Mouse (Mus musculus): ENCODE data around the gene Npcd. TPM values are rescaled to one million over a fixed set of nuclear protein-coding genes. Genes with fewer than 3 reads are reported as not detected.

Gene Npcd
- polyA plus RNA-seq, 1 experiment = 1.7 TPM

- peak; percentile 83 to 91 for DNase-seq
- TF ChIP-seq CTCF (IDR thresholded peaks at IDR 0.05; ENCODE audit: borderline replicate concordance, insufficient read depth, low read depth, low read length) (peak; percentile 74), POLR2A (IDR thresholded peaks at IDR 0.05; ENCODE audit: borderline replicate concordance, insufficient read depth, low read length) (no peak)
- Histone ChIP-seq H3K27ac (ENCODE audit: insufficient read depth, low read length) (peak overlapping the region; percentile 78), H3K4me1 (ENCODE audit: control insufficient read depth, insufficient read depth, low read length) (peaks cover 65% of the 10 kb centered on the region), H3K4me3 (replicated peaks; ENCODE audit: insufficient read depth, low read depth, low read length) (no peak overlapping the region), H3K27me3 (ENCODE audit: control insufficient read depth, insufficient read depth, low read length) (no peaks in the 10 kb centered on the region)
- 33% methylated on average over 7 of the region's 7 CpGs for WGBS
Observed at GRCm38 (mm10) chr15:79763601-79764246, 70.3 kb downstream of the Npcd start.

GRCm38 (mm10) chr15:79763001-79763400 is 71.0 kb downstream of the Npcd start:
- Histone ChIP-seq H3K4me3 (replicated peaks; ENCODE audit: insufficient read depth, low read depth, low read length) (no peak overlapping the region), H3K4me1 (ENCODE audit: control insufficient read depth, insufficient read depth, low read length) (peaks cover 58% of the 10 kb centered on the region), H3K27ac (ENCODE audit: insufficient read depth, low read length) (peak overlapping the region; percentile 78), H3K27me3 (ENCODE audit: control insufficient read depth, insufficient read depth, low read length) (no peaks in the 10 kb centered on the region)
- no peak for DNase-seq
- 75% methylated on average over 9 of the region's 9 CpGs for WGBS
- TF ChIP-seq CTCF (IDR thresholded peaks at IDR 0.05; ENCODE audit: borderline replicate concordance, insufficient read depth, low read depth, low read length) (no peak), POLR2A (IDR thresholded peaks at IDR 0.05; ENCODE audit: borderline replicate concordance, insufficient read depth, low read length) (no peak)

GRCm38 (mm10) chr15:79760956-79761355 is 73.1 kb downstream of the Npcd start:
- WGBS = 74% methylated on average over 6 of the region's 6 CpGs
- no peak for DNase-seq
- no peak overlapping the region for H3K27ac ChIP-seq (ENCODE audit: insufficient read depth, low read length)

GRCm38 (mm10) chr15:79757118-79757517 is 76.9 kb downstream of the Npcd start:
- peaks cover 2% of the 10 kb centered on the region; the same call in 1 of the 2 replicates for H3K4me1 ChIP-seq (ENCODE audit: control insufficient read depth, insufficient read depth, low read length)
- H3K4me3 ChIP-seq (replicated peaks; ENCODE audit: insufficient read depth, low read depth, low read length) = no peak overlapping the region
- WGBS = 92% methylated on average over 3 of the region's 3 CpGs
- H3K27me3 ChIP-seq (ENCODE audit: control insufficient read depth, insufficient read depth, low read length) = no peaks in the 10 kb centered on the region
- no peak for TF ChIP-seq POLR2A (IDR thresholded peaks at IDR 0.05; ENCODE audit: borderline replicate concordance, insufficient read depth, low read length)
- DNase-seq = no peak
- H3K27ac ChIP-seq (ENCODE audit: insufficient read depth, low read length) = no peak overlapping the region

More at GRCm38 (mm10) chr15:79760956-79761355, 73.1 kb downstream of the Npcd start:
- Histone ChIP-seq H3K4me3 (replicated peaks; ENCODE audit: insufficient read depth, low read depth, low read length) (no peak overlapping the region), H3K4me1 (ENCODE audit: control insufficient read depth, insufficient read depth, low read length) (peaks cover 38% of the 10 kb centered on the region), H3K27me3 (ENCODE audit: control insufficient read depth, insufficient read depth, low read length) (no peaks in the 10 kb centered on the region)
- TF ChIP-seq POLR2A (IDR thresholded peaks at IDR 0.05; ENCODE audit: borderline replicate concordance, insufficient read depth, low read length) (no peak), CTCF (IDR thresholded peaks at IDR 0.05; ENCODE audit: borderline replicate concordance, insufficient read depth, low read depth, low read length) (no peak)

- no peaks in the 10 kb centered on the region for H3K27me3 ChIP-seq (ENCODE audit: control insufficient read depth, insufficient read depth, low read length)
- no peak for TF ChIP-seq POLR2A (IDR thresholded peaks at IDR 0.05; ENCODE audit: borderline replicate concordance, insufficient read depth, low read length)
- DNase-seq = no peak
- WGBS = 66% methylated on average over 8 of the region's 8 CpGs
- no peak overlapping the region for H3K27ac ChIP-seq (ENCODE audit: insufficient read depth, low read length)
- H3K4me1 ChIP-seq (ENCODE audit: control insufficient read depth, insufficient read depth, low read length) = 0 out of 2 replicates have a peak, but pooled peaks cover 2% of the 10 kb centered on the region
- H3K4me3 ChIP-seq (replicated peaks; ENCODE audit: insufficient read depth, low read depth, low read length) = no peak overlapping the region
Observed at GRCm38 (mm10) chr15:79755977-79756625, 77.9 kb downstream of the Npcd start.

GRCm38 (mm10) chr15:79755176-79755575 is 78.9 kb downstream of the Npcd start:
- no peak for TF ChIP-seq POLR2A (IDR thresholded peaks at IDR 0.05; ENCODE audit: borderline replicate concordance, insufficient read depth, low read length)
- no peak for TF ChIP-seq CTCF (IDR thresholded peaks at IDR 0.05; ENCODE audit: borderline replicate concordance, insufficient read depth, low read depth, low read length)
- H3K27ac ChIP-seq (ENCODE audit: insufficient read depth, low read length) = no peak overlapping the region
- no peak overlapping the region for H3K4me3 ChIP-seq (replicated peaks; ENCODE audit: insufficient read depth, low read depth, low read length)
- no peaks in the 10 kb centered on the region for H3K27me3 ChIP-seq (ENCODE audit: control insufficient read depth, insufficient read depth, low read length)
- no peak for DNase-seq
- 0 out of 2 replicates have a peak, but pooled peaks cover 2% of the 10 kb centered on the region for H3K4me1 ChIP-seq (ENCODE audit: control insufficient read depth, insufficient read depth, low read length)
- 92% methylated on average over 4 of the region's 4 CpGs for WGBS

GRCm38 (mm10) chr15:79753873-79754272 is 80.2 kb downstream of the Npcd start:
- no peak for TF ChIP-seq POLR2A (IDR thresholded peaks at IDR 0.05; ENCODE audit: borderline replicate concordance, insufficient read depth, low read length)
- no peak overlapping the region for H3K27ac ChIP-seq (ENCODE audit: insufficient read depth, low read length)
- H3K27me3 ChIP-seq (ENCODE audit: control insufficient read depth, insufficient read depth, low read length) = no peaks in the 10 kb centered on the region
- 66% methylated on average over 4 of the region's 4 CpGs for WGBS
- H3K4me3 ChIP-seq (replicated peaks; ENCODE audit: insufficient read depth, low read depth, low read length) = no peak overlapping the region
- no peak for DNase-seq
- 0 out of 2 replicates have a peak, but pooled peaks cover 2% of the 10 kb centered on the region for H3K4me1 ChIP-seq (ENCODE audit: control insufficient read depth, insufficient read depth, low read length)

- H3K4me3 ChIP-seq (replicated peaks; ENCODE audit: insufficient read depth, low read depth, low read length) = no peak overlapping the region
- H3K27ac ChIP-seq (ENCODE audit: insufficient read depth, low read length) = no peak overlapping the region
- no peak for DNase-seq
- 0 out of 2 replicates have a peak, but pooled peaks cover 2% of the 10 kb centered on the region for H3K4me1 ChIP-seq (ENCODE audit: control insufficient read depth, insufficient read depth, low read length)
- TF ChIP-seq CTCF (IDR thresholded peaks at IDR 0.05; ENCODE audit: borderline replicate concordance, insufficient read depth, low read depth, low read length) (no peak), POLR2A (IDR thresholded peaks at IDR 0.05; ENCODE audit: borderline replicate concordance, insufficient read depth, low read length) (no peak)
- H3K27me3 ChIP-seq (ENCODE audit: control insufficient read depth, insufficient read depth, low read length) = no peaks in the 10 kb centered on the region
- 100% methylated on average over 3 of the region's 3 CpGs for WGBS
Observed at GRCm38 (mm10) chr15:79753420-79753752, 80.7 kb downstream of the Npcd start.
